Mouse (Mus musculus): ENCODE results near the gene Tekt3. TPM values are rescaled to one million over a fixed set of nuclear protein-coding genes. Genes with fewer than 3 reads are reported as not detected.
A peak's percentile ranks its signal among the peaks of the same experiment; 100 is the strongest.

Gene Tekt3
- polyA plus RNA-seq, 1 experiment from 2014 or later = 0.79 TPM

GRCm38 (mm10) chr11:63051996-63052395 lies 9.5 kb upstream of the Tekt3 start:
- no peak for DNase-seq (ENCODE audit: low spot score)
- Histone ChIP-seq H3K27ac (ENCODE audit: low read length) (no peak overlapping the region), H3K4me3 (ENCODE audit: low read depth, low read length) (no peak overlapping the region), H3K9ac (replicated peaks; ENCODE audit: low read depth) (no peak overlapping the region), H3K27me3 (replicated peaks; ENCODE audit: insufficient read depth, low read length) (no peaks in the 10 kb centered on the region), H3K9me3 (ENCODE audit: low read length) (no peaks in the 10 kb centered on the region), H3K36me3 (ENCODE audit: insufficient read depth, low read length) (no peaks in the 10 kb centered on the region), H3K4me1 (ENCODE audit: insufficient read depth, low read depth, low read length) (no peaks in the 10 kb centered on the region), H3K4me2 (replicated peaks; ENCODE audit: low read depth, low read length) (no peak overlapping the region)
- no peak for TF ChIP-seq EP300 (IDR thresholded peaks at IDR 0.05)
- no peak for TF ChIP-seq CTCF (IDR thresholded peaks at IDR 0.05)
- ATAC-seq = no peak
- 88% methylated on average over 10 of the region's 10 CpGs for WGBS

GRCm38 (mm10) chr11:63055596-63055995 lies 5.9 kb upstream of the Tekt3 start:
- TF ChIP-seq CTCF (IDR thresholded peaks at IDR 0.05) = no peak
- no peak for ATAC-seq
- 68% methylated on average over 7 of the region's 7 CpGs for WGBS

GRCm38 (mm10) chr11:63058375-63058952 lies 3.0 kb upstream of the Tekt3 start:
- TF ChIP-seq CTCF (IDR thresholded peaks at IDR 0.05) = no peak
- TF ChIP-seq EP300 (IDR thresholded peaks at IDR 0.05) = no peak
- H3K9ac ChIP-seq (replicated peaks; ENCODE audit: low read depth) = no peak overlapping the region
- peak; percentile 48 for ATAC-seq
- H3K4me1 ChIP-seq (ENCODE audit: insufficient read depth, low read depth, low read length) = 0 out of 2 replicates have a peak, but pooled peaks cover 3% of the 10 kb centered on the region
- no peaks in the 10 kb centered on the region for H3K36me3 ChIP-seq (ENCODE audit: insufficient read depth, low read length)
- no peak overlapping the region for H3K4me2 ChIP-seq (replicated peaks; ENCODE audit: low read depth, low read length)
- peak; percentile 51 for DNase-seq (ENCODE audit: low spot score)
- H3K9me3 ChIP-seq (ENCODE audit: low read length) = no peaks in the 10 kb centered on the region
- H3K4me3 ChIP-seq (ENCODE audit: low read depth, low read length) = no peak overlapping the region
- no peaks in the 10 kb centered on the region for H3K27me3 ChIP-seq (replicated peaks; ENCODE audit: insufficient read depth, low read length)
- H3K27ac ChIP-seq (ENCODE audit: low read length) = no peak overlapping the region
- 54% methylated on average over 5 of the region's 5 CpGs for WGBS

More at GRCm38 (mm10) chr11:63055596-63055995, 5.9 kb upstream of the Tekt3 start:
- no peak for DNase-seq (ENCODE audit: low spot score)
- H3K9me3 ChIP-seq (ENCODE audit: low read length) = no peaks in the 10 kb centered on the region
- H3K27me3 ChIP-seq (replicated peaks; ENCODE audit: insufficient read depth, low read length) = no peaks in the 10 kb centered on the region
- H3K4me3 ChIP-seq (ENCODE audit: low read depth, low read length) = no peak overlapping the region
- H3K27ac ChIP-seq (ENCODE audit: low read length) = no peak overlapping the region
- H3K4me1 ChIP-seq (ENCODE audit: insufficient read depth, low read depth, low read length) = no peaks in the 10 kb centered on the region
- H3K9ac ChIP-seq (replicated peaks; ENCODE audit: low read depth) = no peak overlapping the region
- H3K36me3 ChIP-seq (ENCODE audit: insufficient read depth, low read length) = no peaks in the 10 kb centered on the region
- no peak overlapping the region for H3K4me2 ChIP-seq (replicated peaks; ENCODE audit: low read depth, low read length)

GRCm38 (mm10) chr11:63059911-63060310 lies 1.5 kb upstream of the Tekt3 start:
- Histone ChIP-seq H3K27ac (ENCODE audit: low read length) (no peak overlapping the region), H3K27me3 (replicated peaks; ENCODE audit: insufficient read depth, low read length) (no peaks in the 10 kb centered on the region), H3K4me1 (ENCODE audit: insufficient read depth, low read depth, low read length) (0 out of 2 replicates have a peak, but pooled peaks cover 3% of the 10 kb centered on the region), H3K9me3 (ENCODE audit: low read length) (no peaks in the 10 kb centered on the region), H3K4me3 (ENCODE audit: low read depth, low read length) (no peak overlapping the region), H3K4me2 (replicated peaks; ENCODE audit: low read depth, low read length) (no peak overlapping the region), H3K36me3 (ENCODE audit: insufficient read depth, low read length) (no peaks in the 10 kb centered on the region), H3K9ac (replicated peaks; ENCODE audit: low read depth) (no peak overlapping the region)
- TF ChIP-seq EP300 (IDR thresholded peaks at IDR 0.05) (no peak), CTCF (IDR thresholded peaks at IDR 0.05) (no peak)
- no peak for DNase-seq (ENCODE audit: low spot score)
- 59% methylated on average over 1 of the region's 1 CpGs for WGBS
- no peak for ATAC-seq

GRCm38 (mm10) chr11:63066526-63066925 lies 5.1 kb downstream of the Tekt3 start:
- Histone ChIP-seq H3K4me2 (replicated peaks; ENCODE audit: low read depth, low read length) (no peak overlapping the region), H3K27ac (ENCODE audit: low read length) (no peak overlapping the region), H3K4me1 (ENCODE audit: insufficient read depth, low read depth, low read length) (0 out of 2 replicates have a peak, but pooled peaks cover 3% of the 10 kb centered on the region), H3K9ac (replicated peaks; ENCODE audit: low read depth) (no peak overlapping the region), H3K4me3 (ENCODE audit: low read depth, low read length) (no peak overlapping the region), H3K36me3 (ENCODE audit: insufficient read depth, low read length) (no peaks in the 10 kb centered on the region), H3K27me3 (replicated peaks; ENCODE audit: insufficient read depth, low read length) (no peaks in the 10 kb centered on the region), H3K9me3 (ENCODE audit: low read length) (no peaks in the 10 kb centered on the region)
- DNase-seq (ENCODE audit: low spot score) (no peak), ATAC-seq (no peak)
- TF ChIP-seq EP300 (IDR thresholded peaks at IDR 0.05) = no peak
- TF ChIP-seq CTCF (IDR thresholded peaks at IDR 0.05) = no peak
- WGBS = 42% methylated on average over 1 of the region's 1 CpGs

GRCm38 (mm10) chr11:63070081-63070480 lies 8.6 kb downstream of the Tekt3 start:
- H3K9ac ChIP-seq (replicated peaks; ENCODE audit: low read depth) = no peak overlapping the region
- H3K27ac ChIP-seq (ENCODE audit: low read length) = no peak overlapping the region
- no peaks in the 10 kb centered on the region for H3K4me1 ChIP-seq (ENCODE audit: insufficient read depth, low read depth, low read length)
- DNase-seq (ENCODE audit: low spot score) = no peak
- WGBS = 92% methylated on average over 17 of the region's 17 CpGs
- no peaks in the 10 kb centered on the region for H3K36me3 ChIP-seq (ENCODE audit: insufficient read depth, low read length)
- TF ChIP-seq CTCF (IDR thresholded peaks at IDR 0.05) = no peak
- no peak for TF ChIP-seq EP300 (IDR thresholded peaks at IDR 0.05)
- ATAC-seq = no peak
- no peak overlapping the region for H3K4me3 ChIP-seq (ENCODE audit: low read depth, low read length)
- H3K27me3 ChIP-seq (replicated peaks; ENCODE audit: insufficient read depth, low read length) = no peaks in the 10 kb centered on the region
- no peak overlapping the region for H3K4me2 ChIP-seq (replicated peaks; ENCODE audit: low read depth, low read length)
- H3K9me3 ChIP-seq (ENCODE audit: low read length) = no peaks in the 10 kb centered on the region

GRCm38 (mm10) chr11:63084536-63084935 lies 23.1 kb downstream of the Tekt3 start:
- TF ChIP-seq EP300 (IDR thresholded peaks at IDR 0.05) = no peak
- TF ChIP-seq CTCF (IDR thresholded peaks at IDR 0.05) = peak; percentile 31
- Histone ChIP-seq H3K9me3 (ENCODE audit: low read length) (no peaks in the 10 kb centered on the region), H3K36me3 (ENCODE audit: insufficient read depth, low read length) (no peaks in the 10 kb centered on the region), H3K27me3 (replicated peaks; ENCODE audit: insufficient read depth, low read length) (no peaks in the 10 kb centered on the region), H3K27ac (ENCODE audit: low read length) (no peak overlapping the region), H3K9ac (replicated peaks; ENCODE audit: low read depth) (no peak overlapping the region), H3K4me2 (replicated peaks; ENCODE audit: low read depth, low read length) (no peak overlapping the region), H3K4me1 (ENCODE audit: insufficient read depth, low read depth, low read length) (no peaks in the 10 kb centered on the region), H3K4me3 (ENCODE audit: low read depth, low read length) (no peak overlapping the region)
- ATAC-seq = no peak
- WGBS = 90% methylated on average over 3 of the region's 3 CpGs
- no peak for DNase-seq (ENCODE audit: low spot score)
